Mouse (Mus musculus) cerebellum, adult 9-10 months (tissue): ENCODE data around the gene Mical3.

ENCODE experiments used
- DNase-seq: peaks from one replicate; pipeline ENCODE4 v3.0.0; 2022

Mical3 gene

GRCm38 (mm10) chr6:121130773-121131172 lies at the start of gene Mical3:
Gene Mical3, minus strand, starts transcription at chr6:121130999.
- peak; percentile 80 for DNase-seq

DNA sequence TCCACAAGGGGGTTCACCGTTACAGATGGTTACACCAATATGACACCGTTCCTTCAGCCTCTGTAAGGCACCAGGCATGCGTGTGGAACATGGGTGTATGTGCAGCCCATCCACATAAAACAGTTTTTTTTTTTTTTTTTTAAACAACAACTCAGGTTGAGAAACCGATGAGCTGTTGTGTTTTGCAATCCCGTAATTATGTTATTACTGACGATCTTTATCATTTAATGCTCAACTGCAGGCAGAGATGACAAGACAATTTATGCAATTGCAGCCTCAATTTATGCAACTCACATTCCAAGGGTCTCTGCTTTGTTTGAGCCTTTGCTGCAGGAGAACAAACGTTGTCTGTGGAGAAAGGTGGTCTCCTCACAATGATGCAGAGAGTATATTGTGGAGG lies 49.0 kb upstream of the Mical3 start:
- no peak for DNase-seq

- DNase-seq, result peak; percentile 87
Observed at GRCm38 (mm10) chr6:121178700-121179358, 48.0 kb upstream of the Mical3 start.

DNA sequence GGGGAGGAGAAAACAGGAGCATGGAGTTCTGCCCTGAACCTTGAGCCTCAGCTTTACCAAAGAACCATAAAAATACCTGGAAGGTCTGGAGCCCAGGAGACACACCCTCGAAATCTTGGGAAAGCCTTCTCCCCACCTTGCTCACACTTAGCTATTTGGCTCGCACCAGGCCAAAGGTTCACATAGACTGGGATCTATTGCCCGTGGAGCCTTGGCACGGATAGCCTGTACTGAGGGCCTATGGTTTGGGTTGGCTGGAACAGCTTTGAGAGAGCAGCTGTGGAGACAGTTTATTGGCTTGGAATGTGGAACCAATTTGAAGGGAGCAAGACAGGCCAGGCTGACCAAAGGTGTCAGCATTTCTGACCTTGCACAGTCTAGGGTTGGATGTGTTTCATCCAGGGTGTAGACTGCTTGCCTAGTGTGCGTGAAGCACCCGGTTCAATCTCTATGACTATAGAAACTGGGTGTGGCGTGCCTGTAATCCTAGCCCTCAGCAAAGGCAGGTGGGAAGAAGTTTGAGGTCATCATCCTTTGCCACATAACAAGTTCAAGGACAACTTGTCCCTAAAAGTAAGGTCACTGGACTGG lies 46.4 kb upstream of the Mical3 start:
- DNase-seq, result no peak

DNA sequence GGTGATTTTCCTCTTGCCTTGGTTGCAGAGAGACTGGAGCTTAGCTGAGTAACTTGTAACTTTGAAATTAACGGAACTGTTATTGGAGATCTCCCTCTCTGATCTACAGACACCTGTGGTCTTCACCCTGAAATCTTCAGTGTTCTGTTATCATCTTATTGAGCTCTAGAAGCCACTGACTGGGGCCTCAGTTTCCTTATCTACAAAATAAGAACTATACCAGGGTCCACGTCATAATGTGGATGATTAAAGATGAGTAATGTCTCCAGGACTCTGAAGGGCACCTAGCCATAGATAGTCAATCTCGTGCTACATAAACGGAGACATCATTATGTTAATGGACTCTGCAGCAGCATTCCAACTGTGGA lies 45.9 kb upstream of the Mical3 start:
- no peak for DNase-seq

DNA sequence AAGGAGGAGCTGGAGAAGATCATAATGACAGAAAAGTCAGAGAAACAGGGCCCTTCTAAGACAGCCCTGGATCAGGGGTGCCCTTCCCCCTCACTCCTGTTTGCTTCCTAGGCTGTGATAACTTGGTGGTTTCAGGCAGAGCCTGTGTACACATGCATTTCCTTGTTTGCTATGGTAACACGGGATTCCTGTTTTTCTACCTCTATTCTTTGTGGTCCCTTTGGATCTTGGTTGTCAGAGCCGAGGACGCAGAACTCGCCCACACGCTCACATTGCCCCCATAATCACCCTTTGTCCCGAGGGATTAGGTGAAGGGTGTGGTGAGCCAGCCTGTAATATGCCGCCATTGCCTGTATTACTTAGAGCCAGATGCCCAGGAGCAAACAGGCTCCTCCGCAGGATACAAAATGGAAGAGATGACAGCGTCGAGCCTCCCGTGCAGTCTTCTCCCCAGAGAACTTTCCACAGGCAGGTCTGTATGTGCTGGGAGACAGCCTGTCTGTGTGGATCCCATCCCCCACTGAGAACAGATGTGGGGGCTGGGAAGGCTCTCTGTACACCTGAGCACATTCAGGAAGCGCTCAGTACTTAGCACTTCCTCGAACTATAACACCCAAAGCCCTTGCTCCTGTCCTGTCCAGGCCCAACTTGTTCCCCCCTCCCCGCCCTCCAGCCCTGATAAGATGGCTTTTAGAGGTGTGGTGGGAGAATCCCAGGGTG lies 45.4 kb upstream of the Mical3 start:
- no peak for DNase-seq

GRCm38 (mm10) chr6:121174761-121175160 lies 44.0 kb upstream of the Mical3 start:
- no peak for DNase-seq

DNA sequence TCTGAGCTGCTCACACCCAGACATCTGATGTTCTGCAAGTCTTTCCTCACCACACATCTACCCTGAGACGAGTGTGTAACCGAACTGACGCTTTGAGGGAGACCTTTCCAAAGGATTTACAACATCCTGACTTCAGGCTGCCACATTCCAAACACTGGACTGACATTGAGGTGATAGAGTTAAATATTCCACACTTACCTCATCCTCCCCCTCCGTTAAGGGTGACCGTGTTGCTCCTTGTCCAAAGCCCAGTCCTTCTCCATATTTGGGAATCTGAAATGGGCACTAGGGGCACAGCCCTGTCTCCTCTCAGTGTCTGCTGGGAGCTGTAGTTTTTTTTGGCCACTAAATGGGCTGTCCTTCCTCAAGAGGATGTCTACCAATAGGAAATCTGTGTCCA lies 42.7 kb upstream of the Mical3 start:
- DNase-seq, result no peak

GRCm38 (mm10) chr6:121171102-121171501 lies 40.3 kb upstream of the Mical3 start:
- DNase-seq, result no peak

DNA sequence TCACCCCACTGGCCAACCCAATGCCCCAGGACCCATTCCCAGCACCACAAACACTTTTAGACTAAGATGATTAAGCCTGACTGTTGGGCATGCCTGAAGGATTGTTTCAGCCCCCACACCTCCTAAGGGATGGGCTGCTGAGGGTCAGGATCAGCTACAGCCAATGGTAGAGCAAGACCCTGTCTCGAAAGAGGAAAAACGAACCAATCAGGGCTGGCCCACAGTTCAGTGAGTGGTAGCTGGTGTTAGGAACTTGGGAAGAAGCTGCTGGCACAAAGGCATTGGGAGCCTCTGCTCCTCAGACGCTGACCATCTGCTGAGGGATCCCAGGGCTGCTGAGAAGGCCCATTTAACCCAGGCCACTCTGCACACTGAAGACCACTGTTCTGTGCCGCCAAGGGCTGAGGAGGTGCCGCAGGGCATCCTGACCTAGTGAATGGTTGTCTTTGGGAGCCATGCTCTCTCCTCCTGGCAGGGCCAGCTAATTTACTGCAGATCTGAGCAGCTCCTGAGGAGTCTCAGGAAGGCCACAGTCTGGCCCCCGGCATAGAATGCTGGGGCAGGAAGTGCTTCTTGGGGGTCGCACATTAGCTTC lies 36.7 kb upstream of the Mical3 start:
- DNase-seq, result no peak

GRCm38 (mm10) chr6:121166098-121166552 lies 35.3 kb upstream of the Mical3 start:
- DNase-seq, result no peak

- DNase-seq, result no peak
Observed at GRCm38 (mm10) chr6:121162616-121163015, 31.8 kb upstream of the Mical3 start.

DNA sequence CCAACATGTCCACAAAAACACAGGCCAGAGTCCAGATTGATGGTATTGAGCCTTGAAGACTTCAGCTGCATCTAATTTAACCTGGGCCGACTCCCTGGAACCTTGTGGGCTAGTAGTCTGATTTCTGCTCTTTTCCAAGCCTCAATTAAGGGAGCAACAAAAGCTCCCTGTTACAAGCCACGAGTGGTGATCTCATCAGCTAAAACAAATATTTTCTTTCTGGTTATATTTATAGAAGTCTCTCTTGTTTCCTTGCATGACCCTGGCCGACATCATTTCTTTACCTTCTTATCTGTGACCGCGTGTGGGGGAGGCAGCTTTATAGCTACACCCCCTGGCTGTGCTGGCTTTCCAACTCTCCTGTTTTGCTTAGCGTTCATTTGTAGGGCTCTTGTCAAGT lies 29.3 kb upstream of the Mical3 start:
- DNase-seq, result no peak

DNA sequence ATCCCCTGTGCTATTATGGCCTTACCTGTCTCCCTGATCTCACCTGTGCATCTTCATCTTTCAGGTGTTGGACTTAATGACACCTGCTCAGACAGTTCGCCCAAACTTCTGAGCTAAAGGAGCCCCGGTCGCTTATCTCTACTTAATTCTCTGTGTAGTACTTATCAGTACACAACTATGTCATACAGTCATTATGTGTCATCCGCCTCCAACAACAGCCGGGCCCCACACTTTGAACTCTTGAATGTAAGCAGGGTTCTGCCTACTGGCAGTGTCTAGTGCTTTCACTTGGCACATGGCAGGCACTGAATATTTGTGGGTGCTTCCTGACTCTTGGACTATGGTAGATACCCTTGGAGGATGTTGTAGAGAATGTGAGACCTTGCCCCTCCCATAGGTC lies 28.8 kb upstream of the Mical3 start:
- DNase-seq, result no peak

- DNase-seq, result no peak
Observed at GRCm38 (mm10) chr6:121156030-121156429, 25.2 kb upstream of the Mical3 start.

GRCm38 (mm10) chr6:121154451-121155300 lies 23.9 kb upstream of the Mical3 start:
- DNase-seq, result no peak

DNA sequence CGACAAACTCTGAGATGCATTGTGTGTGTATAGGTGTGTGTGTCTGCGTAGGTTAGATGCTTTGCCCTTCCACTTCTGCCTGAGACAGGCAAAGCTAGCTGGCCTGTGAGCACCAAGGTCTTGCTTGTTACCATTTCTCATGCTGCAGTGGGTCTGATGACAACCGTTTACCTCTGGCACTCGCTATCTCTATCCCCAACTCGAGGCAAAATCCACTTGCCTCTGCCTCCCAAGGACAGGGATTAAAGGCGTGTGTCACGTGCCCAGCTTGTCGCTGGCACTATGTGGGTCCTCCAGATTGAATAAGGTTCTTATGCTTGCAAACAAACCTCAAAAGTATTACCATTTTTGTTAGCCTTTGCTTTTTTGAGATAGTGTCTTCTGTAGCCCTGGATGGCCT lies 22.4 kb upstream of the Mical3 start:
- no peak for DNase-seq

GRCm38 (mm10) chr6:121151732-121152131 lies 20.9 kb upstream of the Mical3 start:
- no peak for DNase-seq

- no peak for DNase-seq
Observed at GRCm38 (mm10) chr6:121150126-121150525, 19.3 kb upstream of the Mical3 start.

GRCm38 (mm10) chr6:121149420-121149819 lies 18.6 kb upstream of the Mical3 start:
- DNase-seq, result no peak

GRCm38 (mm10) chr6:121148360-121148759 lies 17.6 kb upstream of the Mical3 start:
- no peak for DNase-seq

GRCm38 (mm10) chr6:121146798-121147197 lies 16.0 kb upstream of the Mical3 start:
- DNase-seq, result no peak

GRCm38 (mm10) chr6:121145906-121146305 lies 15.1 kb upstream of the Mical3 start:
- DNase-seq, result no peak
